Mouse (Mus musculus) liver, postnatal 0 days (tissue): ENCODE data around the gene Gm14226. TPM values are rescaled to one million over a fixed set of nuclear protein-coding genes. Genes with fewer than 3 reads are reported as not detected.
"Not testable (repeated sequence)": the region's sequence is repeated elsewhere in the genome, so short reads cannot be mapped to it uniquely, and the experiment has no call there.

Experiments used
- ATAC-seq: fragments of 200-750 bp; cut with Nextera tagmentation; 2 replicates; pipeline ENCODE4 v1.8.0; 2017; ENCODE audit warnings: mild to moderate bottlenecking, moderate library complexity
- DNase-seq: peaks from one replicate; pipeline ENCODE4 v3.0.0-alpha.2; 2016
- H3K27ac ChIP-seq: fragments of 300-500 bp; sonication (generic); 2 replicates; pipeline ENCODE4 v1.5.1; 2014; ENCODE audit warnings: antibody characterized with exemption, moderate library complexity, mild to moderate bottlenecking, low read depth
- H3K27me3 ChIP-seq: fragments of 300-500 bp; sonication (generic); 2 replicates; pipeline ENCODE4 v1.6.1; 2014; ENCODE audit warnings: low read length, control low read depth, mixed read lengths; ENCODE audit not compliant: insufficient read depth
- H3K36me3 ChIP-seq: fragments of 300-500 bp; sonication (generic); replicated peaks from 2 replicates; pipeline ENCODE4 v1.6.1; 2014; ENCODE audit warnings: mild to moderate bottlenecking, control low read depth, low read length, moderate library complexity, mixed read lengths; ENCODE audit not compliant: insufficient read depth
- H3K4me1 ChIP-seq: fragments of 300-500 bp; sonication (generic); 2 replicates; pipeline ENCODE4 v1.6.1; 2014; ENCODE audit warnings: antibody characterized with exemption, mild to moderate bottlenecking, control low read depth; ENCODE audit not compliant: insufficient read depth
- H3K4me2 ChIP-seq: fragments of 300-500 bp; sonication (generic); 2 replicates; pipeline ENCODE4 v1.6.1; 2014; ENCODE audit warnings: low read depth, mild to moderate bottlenecking, low read length, moderate library complexity, mixed read lengths
- H3K4me3 ChIP-seq: fragments of 300-500 bp; sonication (generic); 2 replicates; pipeline ENCODE4 v1.5.1; 2014; ENCODE audit warnings: low read depth, low read length
- H3K9ac ChIP-seq: fragments of 300-500 bp; sonication (generic); replicated peaks from 2 replicates; pipeline ENCODE4 v1.6.1; 2014; ENCODE audit warnings: mild to moderate bottlenecking, moderate library complexity
- H3K9me3 ChIP-seq: fragments of 300-500 bp; sonication (generic); 2 replicates; pipeline ENCODE4 v1.6.1; 2016; ENCODE audit warnings: mild to moderate bottlenecking, control low read depth, low read length, mixed read lengths
- CTCF ChIP-seq: sonication (generic); IDR thresholded peaks from 2 replicates; pipeline ENCODE4 v1.5.1; 2016; ENCODE audit warnings: antibody characterized with exemption, low read depth
- EP300 ChIP-seq: IDR thresholded peaks from 2 replicates; pipeline ENCODE4 v1.6.1; 2016; ENCODE audit warnings: antibody characterized with exemption, low read depth, mild to moderate bottlenecking
- whole genome bisulfite sequencing: fragments of 180-500 bp; shearing (Covaris S2); extraction: QIAGEN DNeasy Blood & Tissue Kit; methylation state at CpG from one replicate; pipeline ENCODE4 v1.1.7; 2014; ENCODE audit not compliant: insufficient replicate concordance; 5-methylcytosine and 5-hydroxymethylcytosine counted together
- polyA plus RNA-seq: library from polyadenylated mRNA; unstranded; fragments of >200 nt; fragmentation: Nextera tagmentation; extraction: Ambion mirVana; gene quantifications from 2 replicates; pipeline ENCODE4 v1.2.1, GENCODE M21; 2015

Gm14226 gene
- polyA plus RNA-seq, 1 experiment from 2014 or later = 1.0 TPM

DNA sequence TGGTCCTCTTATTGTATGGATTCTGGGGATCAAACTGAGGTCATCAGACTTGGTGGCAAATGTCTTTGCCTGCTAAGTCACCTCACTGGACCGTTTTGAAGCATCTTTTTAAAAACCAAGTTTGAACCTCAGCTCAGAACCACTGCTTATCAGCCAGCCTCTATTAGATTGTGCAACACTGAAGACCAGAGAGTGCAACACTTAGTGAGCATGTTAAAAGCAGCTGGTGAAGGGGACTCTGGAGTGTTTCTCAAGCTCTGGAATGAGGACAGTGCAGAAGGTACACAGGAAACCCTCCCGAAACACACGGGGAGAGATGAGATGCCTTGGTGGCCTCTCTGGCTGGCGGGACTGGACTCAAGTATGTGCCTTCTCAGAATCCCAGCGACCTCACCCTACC is 26.0 kb upstream of the Gm14226 start:
- Histone ChIP-seq H3K27ac (no peak overlapping the region), H3K4me1 (no peaks in the 10 kb centered on the region), H3K4me2 (no peak overlapping the region), H3K36me3 (no peaks in the 10 kb centered on the region), H3K27me3 (no peaks in the 10 kb centered on the region), H3K9me3 (no peaks in the 10 kb centered on the region), H3K4me3 (no peak overlapping the region), H3K9ac (no peak overlapping the region)
- DNase-seq = no peak
- no peak for ATAC-seq
- 61% methylated on average over 5 of the region's 5 CpGs for WGBS
- TF ChIP-seq CTCF (no peak), EP300 (no peak)

GRCm38 (mm10) chr2:155005491-155005890 is 12.6 kb upstream of the Gm14226 start:
- H3K4me3 ChIP-seq = no peak overlapping the region
- H3K36me3 ChIP-seq = no peaks in the 10 kb centered on the region
- H3K9me3 ChIP-seq = no peaks in the 10 kb centered on the region
- WGBS = 87% methylated on average over 11 of the region's 11 CpGs
- H3K27ac ChIP-seq = no peak overlapping the region
- H3K4me1 ChIP-seq = no peaks in the 10 kb centered on the region
- ATAC-seq (no peak), DNase-seq (no peak)
- no peak overlapping the region for H3K9ac ChIP-seq
- no peak for TF ChIP-seq EP300
- no peak for TF ChIP-seq CTCF
- no peaks in the 10 kb centered on the region for H3K27me3 ChIP-seq
- H3K4me2 ChIP-seq = no peak overlapping the region

GRCm38 (mm10) chr2:155011086-155011656 is 6.9 kb upstream of the Gm14226 start:
- H3K4me1 ChIP-seq = peaks cover 5% of the 10 kb centered on the region; the same call in 1 of the 2 replicates
- TF ChIP-seq CTCF (no peak), EP300 (no peak)
- H3K4me2 ChIP-seq = no peak overlapping the region
- no peak for ATAC-seq
- 19% methylated on average over 3 of the region's 3 CpGs for WGBS
- DNase-seq = no peak
- no peak overlapping the region for H3K9ac ChIP-seq
- H3K9me3 ChIP-seq = no peaks in the 10 kb centered on the region
- no peak overlapping the region for H3K4me3 ChIP-seq
- H3K27me3 ChIP-seq = no peaks in the 10 kb centered on the region
- H3K36me3 ChIP-seq = no peaks in the 10 kb centered on the region
- H3K27ac ChIP-seq = no peak overlapping the region

DNA sequence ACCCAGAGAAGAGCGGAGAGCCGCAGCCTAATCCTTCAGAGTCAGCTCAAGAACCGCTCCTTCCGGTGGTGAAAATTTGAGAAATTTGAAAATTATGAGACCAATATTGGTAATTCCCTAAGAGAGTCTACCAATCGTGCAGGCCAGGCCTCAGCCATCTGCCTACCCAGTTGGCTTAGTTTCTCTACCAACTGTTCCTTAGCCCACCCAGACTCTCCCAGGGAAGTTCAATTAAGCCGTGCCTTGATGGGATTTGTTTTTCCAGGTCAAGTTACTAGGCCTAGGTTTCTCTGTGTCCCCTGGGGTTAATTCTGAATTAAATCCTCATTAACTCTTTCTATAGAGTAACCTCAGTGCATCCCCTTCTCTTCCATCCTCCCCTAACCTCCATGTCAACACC is 5.1 kb upstream of the Gm14226 start:
- H3K9ac ChIP-seq = no peak overlapping the region
- H3K4me3 ChIP-seq = no peak overlapping the region
- TF ChIP-seq CTCF (no peak), EP300 (no peak)
- DNase-seq = no peak
- H3K9me3 ChIP-seq = no peaks in the 10 kb centered on the region
- no peak for ATAC-seq
- no peak overlapping the region for H3K27ac ChIP-seq
- no peak overlapping the region for H3K4me2 ChIP-seq
- H3K4me1 ChIP-seq = peaks cover 5% of the 10 kb centered on the region; the same call in 1 of the 2 replicates
- H3K27me3 ChIP-seq = no peaks in the 10 kb centered on the region
- 82% methylated on average over 6 of the region's 6 CpGs for WGBS
- no peaks in the 10 kb centered on the region for H3K36me3 ChIP-seq

DNA sequence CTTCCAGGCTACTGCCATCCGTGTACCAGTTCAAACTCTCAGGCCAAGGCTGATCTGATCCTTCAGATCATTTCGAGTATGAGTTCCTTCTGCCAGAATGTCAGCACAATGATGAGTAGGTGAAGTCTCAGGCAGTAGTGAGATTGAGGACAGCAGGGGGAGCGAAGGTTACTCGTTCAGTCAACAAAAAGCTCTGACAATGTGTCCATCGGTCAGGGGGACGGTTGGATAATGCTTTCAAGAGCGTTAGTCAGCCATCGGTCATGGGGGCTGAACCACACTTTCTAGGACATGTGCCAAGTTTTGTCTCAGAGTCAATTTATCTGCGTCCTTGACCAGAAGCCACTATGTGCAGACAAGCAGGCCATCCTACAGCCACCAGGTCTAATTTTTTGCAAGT is 1.3 kb upstream of the Gm14226 start:
- not testable (repeated sequence) for H3K27me3 ChIP-seq, H3K4me3 ChIP-seq, H3K36me3 ChIP-seq, ATAC-seq, H3K4me2 ChIP-seq, H3K9me3 ChIP-seq, H3K27ac ChIP-seq, H3K9ac ChIP-seq, DNase-seq
- peaks cover 10% of the 10 kb centered on the region; the same call in 1 of the 2 replicates for H3K4me1 ChIP-seq
- 26% methylated on average over 7 of the region's 9 CpGs for WGBS

DNA sequence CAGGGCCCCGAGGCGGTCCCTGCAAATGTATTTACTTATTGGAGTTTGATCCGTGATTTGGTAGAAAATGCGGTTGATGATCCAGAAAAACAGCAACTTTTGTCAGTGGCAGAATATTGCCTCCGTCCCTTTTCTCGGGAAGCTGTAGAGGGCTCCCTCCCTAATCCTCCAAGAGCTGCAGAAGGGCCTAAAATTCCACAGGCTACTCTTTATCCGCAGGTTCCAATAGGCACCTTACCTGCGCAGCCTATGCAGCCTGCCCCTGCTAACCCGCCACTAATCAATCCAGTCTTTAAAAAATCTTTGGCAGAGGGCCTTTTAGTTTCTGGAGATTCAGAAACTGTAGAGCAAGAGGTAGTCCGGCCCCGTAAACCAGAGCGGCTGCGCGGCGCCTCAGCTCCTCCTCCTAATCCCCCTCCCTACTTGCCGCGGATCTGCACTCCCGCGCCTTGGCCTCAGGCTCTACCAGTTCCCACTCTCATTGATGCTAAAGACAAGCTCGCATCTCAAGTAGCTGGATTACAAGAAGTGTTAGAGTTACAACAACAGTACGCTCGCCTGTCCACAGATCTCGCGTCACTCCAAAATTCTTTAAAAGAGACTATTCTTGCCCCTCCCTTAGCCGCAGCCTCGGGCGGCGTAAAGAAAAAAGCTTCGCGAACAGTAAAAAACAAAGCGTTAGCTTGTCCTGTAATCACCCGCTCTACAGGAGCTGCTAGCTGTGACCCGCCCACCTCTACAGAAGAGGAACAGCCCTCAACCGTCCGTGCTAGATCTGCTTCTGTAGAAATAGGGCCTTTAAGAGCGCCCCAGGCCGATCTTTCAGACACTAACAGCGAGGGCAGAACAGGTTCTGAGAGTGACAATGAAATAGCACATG is 936 bp downstream of the Gm14226 start:
- peak; percentile 66 for DNase-seq
- H3K4me2 ChIP-seq = peak overlapping the region; percentile 96
- no peaks in the 10 kb centered on the region for H3K36me3 ChIP-seq
- peak; percentile 87 for ATAC-seq
- no peaks in the 10 kb centered on the region for H3K27me3 ChIP-seq
- peaks cover 10% of the 10 kb centered on the region; the same call in 1 of the 2 replicates for H3K4me1 ChIP-seq
- peak overlapping the region; percentile 55 for H3K4me3 ChIP-seq
- TF ChIP-seq EP300 (no peak), CTCF (peak; percentile 5; the same call in 1 of the 2 replicates)
- under 1% methylated on average over 38 of the region's 38 CpGs for WGBS
- H3K27ac ChIP-seq = peak overlapping the region; percentile 91
- H3K9ac ChIP-seq = peak overlapping the region; percentile 61
- H3K9me3 ChIP-seq = no peaks in the 10 kb centered on the region
